Mouse (Mus musculus) MEL (cell line): Measurements from ENCODE around the gene Arl8a. TPM values are rescaled to one million over a fixed set of nuclear protein-coding genes. Genes with fewer than 3 reads are reported as not detected.

ENCODE experiments used
- DNase-seq: peaks from one replicate; pipeline ENCODE4 v3.0.0; 2011; ENCODE audit warnings: low read depth, low spot score
- H3K27ac ChIP-seq: 2 replicates; pipeline ENCODE4 v1.5.1; 2012; ENCODE audit warnings: low read depth, mild to moderate bottlenecking, control low read depth, low read length, moderate library complexity; ENCODE audit not compliant: control insufficient read depth
- H3K27me3 ChIP-seq, 2 experiments: fragments of 150-350 bp in 1 of 2; sonication (generic) in 1 of 2; 2 replicates each; pipeline ENCODE4 v1.6.1; 2012; ENCODE audit warnings: low read length in 2 of 2, mild to moderate bottlenecking in 2 of 2, improper control_type of control experiment in 1 of 2, moderate library complexity in 1 of 2; ENCODE audit not compliant: insufficient read depth in 2 of 2, control insufficient read depth in 1 of 2
- H3K36me3 ChIP-seq, 2 experiments: 2 replicates each; pipeline ENCODE4 v1.6.1; 2012 to 2014; ENCODE audit warnings: low read length in 2 of 2, improper control_type of control experiment in 1 of 2, inconsistent platforms in 1 of 2, mild to moderate bottlenecking in 1 of 2; ENCODE audit not compliant: insufficient read depth in 2 of 2, control insufficient read depth in 1 of 2
- H3K4me1 ChIP-seq, 2 experiments: fragments of 150-350 bp in 1 of 2; sonication (generic) in 1 of 2; 2 replicates each; pipeline ENCODE4 v1.6.1; 2012; ENCODE audit warnings: low read length in 2 of 2, improper control_type of control experiment in 1 of 2, mild to moderate bottlenecking in 1 of 2; ENCODE audit not compliant: insufficient read depth in 2 of 2, control insufficient read depth in 1 of 2
- H3K4me3 ChIP-seq, 2 experiments: fragments of 150-350 bp in 1 of 2; sonication (generic) in 1 of 2; 2 replicates each; pipeline ENCODE4 v1.5.1; 2012; ENCODE audit warnings: low read depth in 2 of 2, low read length in 2 of 2, mild to moderate bottlenecking in 2 of 2, moderate library complexity in 2 of 2, control low read depth in 1 of 2, improper control_type of control experiment in 1 of 2; ENCODE audit not compliant: control insufficient read depth in 1 of 2, insufficient read depth in 1 of 2
- H3K79me2 ChIP-seq: 2 replicates; pipeline ENCODE4 v1.6.1; 2012; ENCODE audit warnings: mild to moderate bottlenecking, low read length, moderate library complexity; ENCODE audit not compliant: control insufficient read depth, poor library complexity, insufficient read depth
- H3K9ac ChIP-seq: 2 replicates; pipeline ENCODE4 v1.6.1; 2012; ENCODE audit warnings: low read depth, mild to moderate bottlenecking, control low read depth, low read length, moderate library complexity; ENCODE audit not compliant: control insufficient read depth, poor library complexity, severe bottlenecking
- H3K9me3 ChIP-seq: fragments of 150-350 bp; sonication (generic); replicated peaks from 2 replicates; pipeline ENCODE4 v1.6.1; 2012; ENCODE audit warnings: mild to moderate bottlenecking, low read length, improper control_type of control experiment, moderate library complexity; ENCODE audit not compliant: insufficient read depth
- CTCF ChIP-seq, 3 experiments: IDR thresholded peaks in 2 of 3; conservative IDR thresholded peaks in 1 of 3; 2 replicates each; pipeline ENCODE4 v1.5.1; 2011 to 2012; ENCODE audit warnings: low read length in 3 of 3, low read depth in 2 of 3, mild to moderate bottlenecking in 2 of 3, improper control_type of control experiment in 1 of 3, inconsistent platforms in 1 of 3, mixed read lengths in 1 of 3, moderate library complexity in 1 of 3; ENCODE audit not compliant: control insufficient read depth in 1 of 3, insufficient read depth in 1 of 3, poor library complexity in 1 of 3, severe bottlenecking in 1 of 3
- ETS1 ChIP-seq: IDR thresholded peaks from 2 replicates; pipeline ENCODE4 v1.6.1; 2012; ENCODE audit warnings: low read depth, mild to moderate bottlenecking, inconsistent platforms, low read length, improper control_type of control experiment, moderate library complexity
- GABPA ChIP-seq: IDR thresholded peaks from 2 replicates; pipeline ENCODE4 v1.6.1; 2012; ENCODE audit warnings: low read depth, mild to moderate bottlenecking, inconsistent platforms, low read length, improper control_type of control experiment, moderate library complexity
- HCFC1 ChIP-seq: IDR thresholded peaks from 2 replicates; pipeline ENCODE4 v1.6.1; 2012; ENCODE audit warnings: low read depth, mild to moderate bottlenecking, inconsistent platforms, low read length, improper control_type of control experiment, moderate library complexity
- JUND ChIP-seq: IDR thresholded peaks from 2 replicates; pipeline ENCODE4 v1.6.1; 2011; ENCODE audit warnings: low read depth, mild to moderate bottlenecking, improper control_type of control experiment, low read length
- KAT2A ChIP-seq: conservative IDR thresholded peaks from 2 replicates; pipeline ENCODE4 v1.6.1; 2012; ENCODE audit warnings: low read depth, low read length, improper control_type of control experiment, inconsistent platforms
- MAFK ChIP-seq: IDR thresholded peaks from 2 replicates; pipeline ENCODE4 v1.6.1; 2011; ENCODE audit warnings: low read depth, mild to moderate bottlenecking, low read length, improper control_type of control experiment, borderline replicate concordance
- MAX ChIP-seq: IDR thresholded peaks from 2 replicates; pipeline ENCODE4 v1.6.1; 2011; ENCODE audit warnings: low read length, improper control_type of control experiment
- MAZ ChIP-seq: IDR thresholded peaks from 2 replicates; pipeline ENCODE4 v1.6.1; 2012; ENCODE audit warnings: low read depth, mild to moderate bottlenecking, inconsistent platforms, low read length, improper control_type of control experiment
- MEF2A ChIP-seq: IDR thresholded peaks from 2 replicates; pipeline ENCODE4 v1.6.1; 2014; ENCODE audit warnings: low read depth, mild to moderate bottlenecking, inconsistent platforms, low read length, improper control_type of control experiment; ENCODE audit not compliant: poor library complexity, insufficient replicate concordance, severe bottlenecking; ENCODE audit errors: extremely low read depth
- MXI1 ChIP-seq: IDR thresholded peaks from 2 replicates; pipeline ENCODE4 v1.6.1; 2011; ENCODE audit warnings: mild to moderate bottlenecking, low read depth, low read length, improper control_type of control experiment
- MYC ChIP-seq: IDR thresholded peaks from 2 replicates; pipeline ENCODE4 v1.6.1; 2011; ENCODE audit warnings: low read depth, mild to moderate bottlenecking, low read length, improper control_type of control experiment, moderate library complexity
- NELFE ChIP-seq: IDR thresholded peaks from 2 replicates; pipeline ENCODE4 v1.6.1; 2011; ENCODE audit warnings: low read depth, low read length, improper control_type of control experiment
- NRF1 ChIP-seq: IDR thresholded peaks from 2 replicates; pipeline ENCODE4 v1.6.1; 2014; ENCODE audit warnings: low read depth, mild to moderate bottlenecking, inconsistent platforms, low read length, improper control_type of control experiment, moderate library complexity; ENCODE audit not compliant: poor library complexity, insufficient read depth, severe bottlenecking
- POLR2A ChIP-seq, 2 experiments: IDR thresholded peaks; 2 replicates each; pipeline ENCODE4 v1.6.1; 2011 to 2012; ENCODE audit warnings: low read length in 2 of 2, mild to moderate bottlenecking in 2 of 2, control low read depth in 1 of 2, improper control_type of control experiment in 1 of 2, low read depth in 1 of 2, moderate library complexity in 1 of 2; ENCODE audit not compliant: control insufficient read depth in 1 of 2, insufficient read depth in 1 of 2, poor library complexity in 1 of 2
- POLR2AphosphoS2 ChIP-seq: IDR thresholded peaks from 2 replicates; pipeline ENCODE4 v1.6.1; 2011; ENCODE audit warnings: low read length, improper control_type of control experiment
- POLR2AphosphoS5 ChIP-seq: IDR thresholded peaks from 2 replicates; pipeline ENCODE4 v1.6.1; 2012; ENCODE audit warnings: low read depth, borderline replicate concordance, mild to moderate bottlenecking, inconsistent platforms, low read length, moderate library complexity, mixed read lengths
- RAD21 ChIP-seq: IDR thresholded peaks from 2 replicates; pipeline ENCODE4 v1.6.1; 2011; ENCODE audit warnings: mild to moderate bottlenecking, low read depth, low read length, improper control_type of control experiment
- RCOR1 ChIP-seq: IDR thresholded peaks from 2 replicates; pipeline ENCODE4 v1.6.1; 2012; ENCODE audit warnings: low read depth, mild to moderate bottlenecking, inconsistent platforms, low read length, improper control_type of control experiment
- SIN3A ChIP-seq: IDR thresholded peaks from 2 replicates; pipeline ENCODE4 v1.6.1; 2012; ENCODE audit warnings: low read length, improper control_type of control experiment, inconsistent platforms
- SMC3 ChIP-seq: IDR thresholded peaks from 2 replicates; pipeline ENCODE4 v1.6.1; 2011; ENCODE audit warnings: low read depth, low read length, improper control_type of control experiment
- TAL1 ChIP-seq: IDR thresholded peaks from 2 replicates; pipeline ENCODE4 v1.6.1; 2012; ENCODE audit warnings: mild to moderate bottlenecking, inconsistent platforms, low read length, moderate library complexity, mixed read lengths
- TCF12 ChIP-seq: IDR thresholded peaks from 2 replicates; pipeline ENCODE4 v1.6.1; 2014; ENCODE audit warnings: low read depth, mild to moderate bottlenecking, inconsistent platforms, low read length, improper control_type of control experiment, moderate library complexity
- UBTF ChIP-seq: IDR thresholded peaks from 2 replicates; pipeline ENCODE4 v1.6.1; 2012; ENCODE audit warnings: low read depth, mild to moderate bottlenecking, inconsistent platforms, low read length, improper control_type of control experiment, moderate library complexity, borderline replicate concordance; ENCODE audit not compliant: insufficient read depth
- USF1 ChIP-seq: IDR thresholded peaks from 2 replicates; pipeline ENCODE4 v1.6.1; 2014; ENCODE audit warnings: low read depth, mild to moderate bottlenecking, inconsistent platforms, low read length, improper control_type of control experiment, moderate library complexity
- ZC3H11A ChIP-seq: IDR thresholded peaks from 2 replicates; pipeline ENCODE4 v1.6.1; 2012; ENCODE audit warnings: low read depth, mild to moderate bottlenecking, inconsistent platforms, low read length, improper control_type of control experiment
- ZKSCAN1 ChIP-seq: IDR thresholded peaks from 2 replicates; pipeline ENCODE4 v1.6.1; 2012; ENCODE audit warnings: low read depth, mild to moderate bottlenecking, inconsistent platforms, low read length, improper control_type of control experiment, moderate library complexity
- polyA plus RNA-seq, 2 experiments: library from polyadenylated mRNA; stranded (reverse) in 1 of 2; unstranded in 1 of 2; fragments of >175 nt in 1 of 2; fragments of >200 nt in 1 of 2; gene quantifications; 2 replicates each; pipeline versions ENCODE4 v1.2.1 to v1.2.4; 2012; ENCODE audit warnings: low replicate concordance in 2 of 2, low read depth in 1 of 2; ENCODE audit not compliant: insufficient read length in 2 of 2, insufficient read depth in 1 of 2, missing spikeins in 1 of 2
- total RNA-seq: library from RNA; depleted of rRNA; stranded (reverse); fragments of 300-350 nt; gene quantifications from 2 replicates; pipeline ENCODE4 v1.2.3, GENCODE M21; 2012

The Arl8a gene
- total and polyA plus RNA-seq, 3 experiments = 8.0 to 47.7 TPM; not detected in 1

GRCm38 (mm10) chr1:135171984-135172383 lies 25.4 kb downstream of the Arl8a start:
- H3K9ac ChIP-seq = no peak overlapping the region
- H3K27ac ChIP-seq = no peak overlapping the region
- H3K9me3 ChIP-seq = no peaks in the 10 kb centered on the region
- H3K79me2 ChIP-seq = no peaks in the 10 kb centered on the region
- peak; percentile 69 for DNase-seq
- no peaks in the 10 kb centered on the region for H3K4me1 ChIP-seq
- TF ChIP-seq ZKSCAN1 = no peak
- TF ChIP-seq MYC = no peak
- no peak for TF ChIP-seq TCF12
- TF ChIP-seq TAL1 = no peak
- no peak for TF ChIP-seq POLR2AphosphoS5
- TF ChIP-seq NRF1 = no peak
- peak; percentile 89 for TF ChIP-seq ZC3H11A
- peak; percentile 82 for TF ChIP-seq RAD21
- TF ChIP-seq RCOR1 = no peak
- TF ChIP-seq CTCF (IDR thresholded peaks at IDR 0.05 in 2 of 3, conservative IDR thresholded peaks at IDR 0.05 in 1 of 3; ENCODE audit: control insufficient read depth in 1 of 3, insufficient read depth in 1 of 3, low read depth in 2 of 3, low read length in 3 of 3, poor library complexity in 1 of 3, severe bottlenecking in 1 of 3) = peak; percentile 29 to 77 (median 38); a peak in 5 of 6 replicates
- TF ChIP-seq SMC3 = peak; percentile 79
- no peak for TF ChIP-seq MXI1
- TF ChIP-seq NELFE = no peak
- TF ChIP-seq ETS1 = no peak
- no peak for TF ChIP-seq SIN3A
- no peaks in the 10 kb centered on the region for H3K36me3 ChIP-seq
- peaks cover 0 to 1% of the 10 kb centered on the region in 2 experiments; a peak in 1 of 4 replicates for H3K27me3 ChIP-seq
- no peak overlapping the region for H3K4me3 ChIP-seq

DNA sequence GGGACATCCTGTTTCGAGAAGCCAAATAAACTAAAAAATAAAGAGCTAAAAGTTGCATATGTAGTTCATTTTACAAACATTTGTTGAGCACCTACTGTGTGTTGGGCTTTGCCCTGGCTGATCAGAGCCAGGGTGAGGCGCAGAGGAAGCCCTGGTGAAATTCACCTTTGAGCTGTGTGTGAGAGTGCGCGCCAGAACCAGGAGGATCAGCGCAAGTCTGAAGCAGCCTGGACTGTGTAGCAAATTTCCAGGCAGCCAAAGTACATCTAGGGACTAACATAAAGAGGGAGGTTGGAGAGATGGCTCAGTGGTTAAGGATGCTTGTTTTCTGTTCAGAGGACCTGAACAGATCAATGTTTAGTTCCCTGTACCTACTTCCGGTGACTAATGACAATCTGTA lies 26.7 kb downstream of the Arl8a start:
- peaks cover 0 to 1% of the 10 kb centered on the region in 2 experiments; a peak in 2 of 4 replicates for H3K27me3 ChIP-seq
- TF ChIP-seq POLR2A (IDR thresholded peaks at IDR 0.05; ENCODE audit: control insufficient read depth in 1 of 2, insufficient read depth in 1 of 2, low read depth in 1 of 2, low read length in 2 of 2, poor library complexity in 1 of 2) = no peak
- no peak for TF ChIP-seq JUND
- no peak for TF ChIP-seq UBTF
- no peak for TF ChIP-seq MEF2A
- no peak for TF ChIP-seq POLR2AphosphoS2
- no peak for TF ChIP-seq MAFK
- no peak for TF ChIP-seq HCFC1
- no peak for TF ChIP-seq ETS1
- TF ChIP-seq USF1 = no peak
- no peak for TF ChIP-seq KAT2A
- TF ChIP-seq CTCF (IDR thresholded peaks at IDR 0.05 in 2 of 3, conservative IDR thresholded peaks at IDR 0.05 in 1 of 3; ENCODE audit: control insufficient read depth in 1 of 3, insufficient read depth in 1 of 3, low read depth in 2 of 3, low read length in 3 of 3, poor library complexity in 1 of 3, severe bottlenecking in 1 of 3) = no peak
- no peak for TF ChIP-seq GABPA
- TF ChIP-seq TCF12 = no peak
- no peak for TF ChIP-seq MAZ
- TF ChIP-seq POLR2AphosphoS5 = no peak
- no peak for TF ChIP-seq MAX
- no peak for TF ChIP-seq ZC3H11A
- TF ChIP-seq, all 39 proteins: peak for 0
- Histone ChIP-seq H3K27ac (no peak overlapping the region), H3K4me3 (no peak overlapping the region), H3K79me2 (no peaks in the 10 kb centered on the region), H3K36me3 (no peaks in the 10 kb centered on the region), H3K4me1 (no peaks in the 10 kb centered on the region), H3K9me3 (no peaks in the 10 kb centered on the region), H3K9ac (no peak overlapping the region)
- DNase-seq = no peak
